Mouse (Mus musculus) testis, adult 10 weeks (tissue): ENCODE results near the gene Ephx1. TPM values are rescaled to one million over a fixed set of nuclear protein-coding genes. Genes with fewer than 3 reads are reported as not detected.

ENCODE experiments used
- polyA plus RNA-seq: library from polyadenylated mRNA; stranded (reverse); fragments of 350-450 nt; fragmentation: Illumina TruSeq; extraction: RNeasy Lipid Tissue Mini Kit (QIAGEN cat#74804); gene quantifications from one replicate; pipeline ENCODE4 v1.2.3, GENCODE M21; 2014; ENCODE audit warnings: low read depth, low replicate concordance

Gene Ephx1
- 43.8 TPM for polyA plus RNA-seq

DNA sequence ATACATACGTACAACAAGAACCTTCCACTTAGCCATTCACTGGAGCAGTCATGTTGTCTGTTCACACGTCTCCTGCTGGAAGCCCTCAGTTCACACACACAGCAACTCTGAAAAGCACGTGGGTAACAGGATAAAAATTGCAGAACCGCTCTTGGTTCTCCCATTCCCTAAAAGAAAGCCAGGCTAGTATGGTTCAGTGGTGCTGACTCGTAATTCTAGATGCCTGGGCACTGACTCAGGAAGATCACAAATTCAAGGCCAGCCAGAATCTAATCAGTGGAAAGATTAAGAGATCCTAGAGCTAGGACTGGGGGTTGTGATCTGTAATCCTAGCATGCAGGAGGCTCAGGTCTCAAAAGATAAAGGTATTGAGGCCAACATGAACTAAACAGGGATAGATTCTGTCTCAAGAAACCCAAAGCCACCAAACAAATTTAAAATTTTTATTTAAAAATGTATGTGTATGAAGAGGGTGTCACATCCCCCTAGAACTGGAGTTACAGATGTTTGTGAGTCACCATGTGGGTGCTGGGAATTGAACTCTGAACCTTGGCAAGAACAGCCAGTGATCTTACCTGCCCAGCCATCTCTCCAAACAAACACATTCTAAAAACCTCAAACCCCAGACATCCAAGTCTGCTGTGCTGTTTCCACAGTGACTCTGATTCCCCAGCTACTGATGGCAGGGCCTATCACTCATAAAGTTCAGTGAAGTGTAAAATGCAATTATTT lies at the start of gene Ephx1:
Ephx1 (minus strand) TSS at position 149 of the 732 bp plus-strand sequence.

DNA sequence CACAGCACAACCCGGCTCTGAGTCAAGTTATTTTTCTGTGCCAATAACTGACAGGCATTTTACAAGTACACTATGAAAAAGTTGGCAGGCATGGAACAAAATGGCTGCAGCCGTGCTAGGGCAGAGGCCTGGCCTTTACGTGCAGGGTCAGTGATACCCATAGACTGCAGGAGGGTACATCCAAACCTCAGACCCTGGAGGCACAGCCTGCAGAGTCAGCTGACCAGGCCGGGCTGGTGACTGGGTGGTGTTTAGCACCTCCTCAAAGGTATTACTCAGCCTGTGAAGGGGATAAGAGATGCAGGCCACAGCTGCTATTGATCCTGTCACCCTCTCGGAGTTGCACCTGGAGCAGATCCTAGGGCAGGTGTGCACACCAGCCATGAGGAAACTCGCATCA lies 30.2 kb upstream of the Ephx1 start, which contains the start of gene 9130409I23Rik:
9130409I23Rik (plus strand) TSS at position 301 of the 400 bp plus-strand sequence.

DNA sequence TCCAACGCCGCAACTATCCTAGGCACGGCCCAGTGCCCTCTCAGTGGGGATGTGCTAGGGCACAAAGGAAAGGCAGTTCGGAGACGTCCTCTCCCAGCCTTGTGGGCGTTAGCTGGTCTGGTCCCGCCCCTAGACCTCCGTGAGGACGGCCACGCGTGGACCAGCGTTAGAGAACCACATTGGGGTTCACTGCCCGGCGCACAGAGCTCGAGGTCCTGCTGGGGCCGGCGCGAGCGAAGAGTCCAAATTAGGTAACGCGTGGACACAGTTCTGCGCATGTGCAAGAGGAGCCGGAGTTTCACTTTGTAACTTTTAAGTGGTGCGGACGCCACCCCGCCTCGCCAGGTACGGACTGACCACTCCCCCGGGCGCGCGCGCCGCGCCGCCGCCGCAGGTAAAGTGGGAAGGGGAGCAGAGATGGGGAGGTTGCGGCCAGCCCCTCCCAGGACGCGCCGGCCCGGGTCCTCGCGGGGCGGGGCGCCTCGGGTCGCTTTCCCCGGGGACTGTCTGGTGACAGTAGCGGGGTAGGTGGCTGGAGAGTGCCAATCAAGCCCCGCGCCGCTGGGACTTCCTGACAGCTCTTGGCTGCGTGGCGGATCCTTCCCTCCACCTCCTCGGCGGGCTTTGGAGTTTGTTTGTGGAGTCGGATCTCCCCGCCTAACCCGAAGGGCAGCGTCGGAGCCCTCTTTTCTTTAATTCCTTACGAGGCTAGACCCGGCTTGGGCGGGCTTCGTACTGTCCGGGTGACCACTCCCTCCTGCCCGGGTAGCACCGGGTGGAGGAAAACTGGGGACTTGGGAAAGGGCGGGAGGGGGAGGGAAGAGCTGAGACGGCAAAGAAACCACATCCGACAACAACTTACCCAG lies 78.3 kb downstream of the Ephx1 start, which contains the start of gene Tmem63a:
Tmem63a (plus strand) TSS at position 179 of the 866 bp plus-strand sequence.

DNA sequence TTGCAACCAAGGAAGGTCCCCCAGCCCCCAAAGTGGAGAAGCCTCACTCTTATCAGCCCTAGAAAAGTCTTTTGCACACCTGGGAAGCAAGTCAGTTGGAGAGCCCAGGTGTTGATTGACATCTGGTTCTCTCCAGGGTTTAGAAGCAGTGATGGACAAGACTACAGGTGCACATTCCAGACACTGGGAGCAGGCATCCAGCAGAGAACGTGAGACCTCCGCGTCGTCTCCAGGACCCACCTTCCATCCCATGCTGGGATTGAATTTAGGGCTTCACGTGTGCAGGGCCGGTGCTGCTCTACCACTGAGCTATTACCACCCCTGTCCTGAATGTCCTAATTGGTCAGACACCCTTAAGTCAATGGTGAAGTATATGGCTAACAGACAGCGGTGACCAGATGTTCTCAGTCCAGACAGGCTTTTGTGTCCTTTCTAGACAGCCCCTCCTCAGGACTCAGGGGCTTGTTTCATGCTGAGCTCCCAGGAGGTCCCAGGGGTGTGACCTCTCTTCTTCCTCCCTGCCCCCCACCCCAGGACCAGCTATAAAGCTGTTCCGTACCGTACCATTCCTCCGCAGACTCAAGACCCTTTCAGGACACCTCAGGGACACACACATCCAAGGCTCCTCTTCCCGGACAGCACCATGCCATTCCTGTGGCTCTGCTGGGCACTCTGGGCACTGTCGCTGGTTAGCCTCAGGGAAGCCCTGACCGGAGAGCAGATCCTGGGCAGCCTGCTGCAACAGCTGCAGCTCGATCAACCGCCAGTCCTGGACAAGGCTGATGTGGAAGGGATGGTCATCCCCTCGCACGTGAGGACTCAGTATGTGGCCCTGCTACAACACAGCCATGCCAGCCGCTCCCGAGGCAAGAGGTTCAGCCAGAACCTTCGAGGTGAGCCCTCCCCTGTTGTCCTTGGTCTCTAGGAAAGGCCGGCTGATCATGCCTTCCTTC lies 86.0 kb downstream of the Ephx1 start, which contains the start of gene Lefty1:
Lefty1 (plus strand) TSS at position 556 of the 953 bp plus-strand sequence.

Other genes with a start within 250 kb of the Ephx1 start
- gene H3f3a, start 207.0 kb downstream of the Ephx1 start, polyA plus RNA-seq, result 861 TPM
- 12.2 TPM for gene Sde2, start 169.8 kb downstream of the Ephx1 start, polyA plus RNA-seq
- 0.13 TPM for gene Lefty2, start 127.8 kb downstream of the Ephx1 start, polyA plus RNA-seq
- 0.36 TPM for gene Pycr2, start 116.6 kb downstream of the Ephx1 start, polyA plus RNA-seq
- 0.13 TPM for gene Lefty1, start 85.9 kb downstream of the Ephx1 start, polyA plus RNA-seq
- gene Tmem63a, start 78.6 kb downstream of the Ephx1 start, polyA plus RNA-seq, result 0.78 TPM
- gene 9130409I23Rik, start 30.3 kb upstream of the Ephx1 start, polyA plus RNA-seq, result not detected
- 15.6 TPM for gene Nvl, start 123.3 kb upstream of the Ephx1 start, polyA plus RNA-seq
- 64.2 TPM for gene Cnih4, start 123.8 kb upstream of the Ephx1 start, polyA plus RNA-seq
- 210 TPM for gene Wdr26, start 191.1 kb upstream of the Ephx1 start, polyA plus RNA-seq